Mouse (Mus musculus): ENCODE data around the gene Shcbp1l.

Shcbp1l gene

DNA sequence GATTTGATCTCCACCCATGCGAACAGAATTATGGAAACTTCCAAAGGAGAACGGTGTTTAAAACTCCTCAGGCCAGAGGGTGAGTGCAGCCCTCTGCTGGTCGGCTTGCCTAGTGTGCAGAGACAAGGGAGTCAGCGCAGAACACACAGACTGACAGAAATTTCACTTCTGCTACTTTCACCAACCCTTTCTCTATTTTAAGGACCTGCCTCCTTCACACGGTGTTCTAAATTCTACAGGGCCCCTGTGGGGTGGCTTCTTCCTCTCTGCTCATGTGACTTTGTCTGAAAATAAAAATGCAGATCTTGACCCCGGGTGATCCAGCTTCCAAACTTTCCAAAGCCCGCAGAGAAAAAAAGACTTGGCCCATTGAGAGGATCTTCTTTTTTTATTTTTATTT is 64.2 kb downstream of the Shcbp1l start:
- peak; percentile 10 for DNase-seq

DNA sequence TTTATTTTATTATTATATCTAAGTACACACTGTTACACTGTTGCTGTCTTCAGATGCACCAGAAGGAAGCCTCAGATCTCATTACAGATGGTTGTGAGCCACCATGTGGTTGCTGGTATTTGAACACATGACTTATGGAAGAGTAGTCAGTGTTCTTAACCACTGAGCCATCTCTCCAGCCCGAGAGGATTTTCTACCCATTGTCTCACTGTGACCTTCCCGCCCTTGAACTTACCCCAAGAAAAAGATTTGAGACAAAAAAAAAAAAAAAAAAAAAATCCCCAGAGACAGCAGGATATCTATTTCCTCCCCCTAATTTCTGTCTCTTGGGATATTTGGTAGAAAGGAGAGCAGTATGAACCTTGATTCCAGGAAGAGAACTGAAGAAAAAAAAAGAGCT is 64.6 kb downstream of the Shcbp1l start:
- DNase-seq = no peak

DNA sequence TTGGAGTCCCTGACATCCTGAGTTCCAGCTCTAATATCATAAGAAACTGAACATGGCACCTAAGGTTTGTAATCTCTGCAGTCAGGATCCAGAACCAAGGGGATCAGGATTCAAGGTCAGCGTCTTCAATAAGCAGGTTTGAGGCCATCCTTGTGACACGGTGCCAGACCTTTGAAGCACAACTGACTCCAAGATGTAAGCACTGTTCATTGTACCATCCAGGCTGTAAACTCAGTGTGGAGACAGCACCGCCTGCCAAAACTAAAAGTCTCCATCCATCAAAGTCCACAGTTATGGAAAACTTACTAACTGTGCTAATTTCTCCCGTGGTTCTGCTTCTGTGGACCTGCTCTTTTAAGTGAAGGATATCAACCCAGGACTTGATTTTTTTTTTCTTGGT is 65.0 kb downstream of the Shcbp1l start:
- no peak for DNase-seq

DNA sequence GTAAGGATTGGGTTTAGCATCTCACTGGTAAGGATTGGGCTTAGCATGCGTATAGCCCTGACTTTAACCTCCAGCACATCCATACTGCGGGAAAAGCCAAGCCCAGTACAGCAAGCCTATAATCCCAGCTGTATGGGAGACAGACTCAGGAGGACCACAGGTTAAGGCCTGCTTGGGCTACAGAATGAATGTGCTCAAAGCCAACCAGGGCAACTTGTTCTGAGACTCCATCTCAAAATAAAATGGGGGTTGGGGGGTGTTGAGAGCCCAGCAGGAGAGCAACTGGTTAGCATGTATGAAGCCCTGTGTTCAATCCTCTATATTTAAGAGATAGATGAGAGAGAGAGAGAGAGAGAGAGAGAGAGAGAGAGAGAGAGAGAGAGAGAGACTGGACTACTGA is 66.4 kb downstream of the Shcbp1l start:
- no peak for DNase-seq

DNA sequence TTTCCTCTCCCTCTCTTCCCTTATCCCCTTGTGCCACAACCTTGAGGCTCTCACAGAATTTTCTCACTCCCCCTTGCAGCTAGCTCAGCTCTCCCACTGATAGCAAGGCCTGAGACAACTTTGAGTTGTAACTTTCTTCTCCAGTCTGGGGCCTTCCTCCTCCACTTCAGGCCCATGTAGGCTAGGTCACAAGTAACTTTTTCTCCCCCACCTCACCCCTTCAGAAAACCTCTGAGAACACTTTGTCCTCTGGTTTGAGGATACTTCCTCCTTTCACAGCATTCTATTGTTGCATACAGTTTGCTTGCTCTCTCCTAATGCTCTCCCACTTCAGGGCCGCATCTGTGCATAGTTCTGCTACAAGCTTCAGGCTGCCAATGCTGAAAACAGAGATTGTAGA is 66.9 kb downstream of the Shcbp1l start:
- no peak for DNase-seq

DNA sequence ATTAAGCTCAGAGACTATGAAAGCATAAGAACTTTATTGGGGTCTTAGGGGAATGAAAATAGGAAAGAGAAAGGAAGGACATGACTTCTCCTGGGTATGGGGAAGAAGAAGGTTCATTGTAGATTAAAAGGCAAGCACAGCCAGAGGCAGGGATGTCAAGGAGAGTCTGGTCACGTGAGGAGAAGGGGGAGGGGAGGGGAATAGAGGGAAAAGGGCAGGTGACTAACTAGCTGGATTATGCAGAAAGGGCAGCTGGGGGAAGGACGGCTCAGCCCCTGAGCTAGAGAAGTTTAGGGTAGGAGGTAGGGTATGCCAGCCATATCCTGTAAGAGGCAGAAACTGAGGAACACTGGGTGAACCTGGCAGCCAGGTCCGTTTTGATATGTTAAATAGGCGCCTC is 68.4 kb downstream of the Shcbp1l start:
- DNase-seq = no peak

DNA sequence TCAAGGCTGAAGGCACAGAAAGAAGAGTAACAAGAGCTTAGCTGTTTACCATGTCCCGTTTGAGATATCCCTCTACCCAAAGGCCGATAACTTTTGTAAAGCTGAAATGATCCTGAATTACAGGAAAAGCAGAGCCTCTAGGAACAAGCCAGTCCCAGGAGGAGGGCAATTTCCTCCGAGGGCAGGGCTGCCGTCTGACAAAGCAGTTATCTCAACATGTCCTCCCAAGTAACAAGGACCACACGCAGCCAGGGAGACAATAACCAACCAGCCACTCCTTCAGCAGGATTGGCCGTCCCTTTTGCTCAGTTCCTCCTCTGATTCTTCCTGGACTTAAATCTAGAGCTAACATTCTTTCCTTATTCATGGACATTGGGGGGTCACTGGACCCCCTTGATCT is 69.0 kb downstream of the Shcbp1l start:
- DNase-seq = no peak

DNA sequence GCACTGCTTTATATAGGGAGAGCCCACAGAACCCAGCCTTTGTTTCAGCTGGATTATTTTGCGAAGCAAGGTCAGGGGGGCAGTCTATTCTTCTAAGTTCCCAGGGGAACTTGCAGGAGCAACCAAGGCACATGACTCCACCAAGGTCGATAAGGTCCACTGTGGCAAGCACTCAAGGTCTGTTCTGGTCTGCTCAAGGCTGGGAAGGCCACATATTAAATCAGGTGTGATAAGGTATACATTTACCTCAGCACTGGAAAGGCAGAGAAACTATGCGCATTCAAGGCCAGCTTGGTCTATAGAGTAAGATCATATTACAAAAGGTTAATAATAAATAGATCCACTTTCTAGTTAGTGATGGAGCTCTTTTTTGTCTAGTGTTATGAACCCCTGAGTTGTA is 71.1 kb downstream of the Shcbp1l start:
- no peak for DNase-seq

DNA sequence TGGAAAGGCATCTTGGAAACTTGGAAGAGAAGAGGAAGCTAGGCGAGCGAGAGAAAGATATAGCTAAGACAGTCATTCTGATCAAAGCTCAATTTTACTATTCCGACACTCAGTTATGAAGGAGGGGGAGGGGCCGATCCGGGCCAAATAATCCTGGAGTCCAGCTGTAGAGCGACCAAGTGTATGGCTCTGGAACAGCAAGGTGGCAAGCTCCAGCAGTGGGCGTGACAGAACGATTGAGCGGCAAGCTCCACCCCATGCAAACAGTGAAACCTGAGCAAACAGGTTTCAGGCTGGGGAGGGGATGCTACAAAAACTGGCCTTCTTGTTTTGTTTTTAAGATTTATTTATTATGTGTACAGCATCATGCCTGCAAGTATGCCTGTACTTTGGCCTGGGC is 75.1 kb downstream of the Shcbp1l start:
- DNase-seq = no peak

DNA sequence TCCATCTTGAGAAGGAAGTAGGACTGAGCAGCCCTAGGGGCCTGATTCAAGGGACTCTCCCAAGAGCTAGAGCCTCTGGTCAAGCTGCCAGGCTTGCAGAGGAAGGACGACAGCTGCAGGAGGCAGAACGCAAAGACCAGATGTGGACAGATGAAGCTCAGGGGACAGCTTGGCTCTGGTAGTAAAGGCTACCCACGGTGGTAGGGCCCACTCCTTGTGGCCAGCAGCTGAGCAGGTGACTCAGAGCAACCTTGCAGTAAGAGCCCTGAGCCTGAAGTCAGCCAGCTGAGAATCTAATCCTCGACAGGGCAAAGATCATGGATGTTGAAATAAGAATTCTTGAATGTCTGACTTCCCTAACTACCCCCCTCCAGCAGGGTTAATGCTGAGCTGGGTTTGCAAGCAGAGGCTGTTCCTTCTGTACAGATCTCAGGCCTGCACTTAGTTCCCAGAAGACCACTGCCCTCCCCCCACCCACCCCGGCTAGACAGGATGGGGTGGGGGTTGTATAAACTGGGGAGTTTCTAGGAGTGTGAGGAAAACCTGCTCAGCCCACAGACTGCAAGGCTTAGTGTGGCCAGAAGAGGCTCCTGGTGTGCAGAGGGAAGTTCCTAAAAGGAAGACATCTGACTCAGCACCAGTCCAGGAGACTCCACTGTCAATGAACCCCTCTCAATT is 76.8 kb downstream of the Shcbp1l start:
- no peak for DNase-seq

Measured in cerebellum, adult 11-12 months (tissue).